Mouse (Mus musculus) embryonic facial prominence, embryonic 15.5 days (tissue): ENCODE measurements at regions not wholly inside any gene's neighbourhood (a gene's known extent, or its start where the extent isn't known, plus 50 kb on each side); places are given as distances from the start of the nearest gene placed in this dataset.

Experiments
- ATAC-seq: fragments of 200-750 bp; cut with Nextera tagmentation; 2 replicates; pipeline ENCODE4 v1.8.0; 2017; ENCODE audit warnings: low read depth, moderate TSS enrichment; ENCODE audit not compliant: insufficient number of reproducible peaks, low FRiP score, low TSS enrichment
- H3K27ac ChIP-seq: fragments of 300-500 bp; sonication (generic); replicated peaks from 2 replicates; pipeline ENCODE4 v1.5.1; 2015; ENCODE audit warnings: mild to moderate bottlenecking, inconsistent platforms
- H3K27me3 ChIP-seq: fragments of 300-500 bp; sonication (generic); 2 replicates; pipeline ENCODE4 v1.6.1; 2015; ENCODE audit warnings: inconsistent platforms
- H3K36me3 ChIP-seq: fragments of 300-500 bp; sonication (generic); 2 replicates; pipeline ENCODE4 v1.6.1; 2015; ENCODE audit warnings: mild to moderate bottlenecking, inconsistent platforms
- H3K4me1 ChIP-seq: fragments of 300-500 bp; sonication (generic); 2 replicates; pipeline ENCODE4 v1.6.1; 2015; ENCODE audit warnings: inconsistent platforms
- H3K4me2 ChIP-seq: fragments of 300-500 bp; sonication (generic); replicated peaks from 2 replicates; pipeline ENCODE4 v1.6.1; 2015; ENCODE audit warnings: mild to moderate bottlenecking, inconsistent platforms
- H3K4me3 ChIP-seq: fragments of 300-500 bp; sonication (generic); replicated peaks from 2 replicates; pipeline ENCODE4 v1.5.1; 2015; ENCODE audit warnings: mild to moderate bottlenecking, inconsistent platforms
- H3K9ac ChIP-seq: fragments of 300-500 bp; sonication (generic); 2 replicates; pipeline ENCODE4 v1.6.1; 2015; ENCODE audit warnings: inconsistent platforms
- H3K9me3 ChIP-seq: fragments of 300-500 bp; sonication (generic); replicated peaks from 2 replicates; pipeline ENCODE4 v1.6.1; 2016; ENCODE audit warnings: inconsistent platforms
- WGBS: fragments of 180-500 bp; shearing (Covaris S2); methylation state at CpG from one replicate; pipeline ENCODE4 v1.1.7; 2015; 5-methylcytosine and 5-hydroxymethylcytosine counted together

- H3K4me3 ChIP-seq = no peak overlapping the region
- no peak overlapping the region for H3K9ac ChIP-seq
- ATAC-seq = no peak
- H3K27me3 ChIP-seq = no peaks in the 10 kb centered on the region
- no peaks in the 10 kb centered on the region for H3K4me1 ChIP-seq
- 79% methylated on average over 8 of the region's 8 CpGs for WGBS
- no peaks in the 10 kb centered on the region for H3K36me3 ChIP-seq
- H3K27ac ChIP-seq = no peak overlapping the region
- no peaks in the 10 kb centered on the region for H3K9me3 ChIP-seq
- H3K4me2 ChIP-seq = no peak overlapping the region
Measured at GRCm38 (mm10) chr7:113621316-113621715, 107.7 kb downstream of the Far1 start.

DNA sequence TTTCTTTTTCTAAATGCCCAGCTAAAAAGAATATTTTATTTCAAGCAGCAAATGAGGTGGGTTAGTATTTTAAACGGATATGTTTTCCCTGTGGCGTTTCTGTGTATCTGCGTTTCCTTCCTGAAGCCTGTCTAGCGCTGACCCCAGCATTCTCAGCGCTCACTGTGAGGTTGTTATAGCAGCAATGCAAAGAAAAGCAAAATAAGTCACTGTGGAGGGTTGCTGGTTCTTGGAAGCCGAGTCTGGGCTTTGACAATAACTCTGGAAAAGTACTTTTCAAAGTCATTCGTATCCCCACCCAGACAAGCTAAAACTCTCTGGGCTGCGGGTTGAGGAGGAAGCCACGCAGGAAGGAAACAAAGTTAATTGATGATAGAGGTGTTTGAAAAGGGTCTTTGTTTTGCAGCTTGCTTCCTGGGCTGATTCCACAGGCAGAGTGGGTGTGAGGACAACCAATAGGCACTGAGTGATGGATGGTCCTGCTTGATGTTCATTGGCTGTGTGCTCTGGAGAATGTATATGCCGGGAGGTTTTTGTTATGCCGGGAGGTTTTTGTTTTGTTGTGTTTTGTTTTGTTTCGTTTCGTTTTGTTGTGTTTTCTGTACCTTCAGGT lies 108.4 kb downstream of the Far1 start:
- Histone ChIP-seq H3K4me3 (no peak overlapping the region), H3K9me3 (no peaks in the 10 kb centered on the region), H3K4me2 (no peak overlapping the region), H3K4me1 (no peaks in the 10 kb centered on the region), H3K36me3 (no peaks in the 10 kb centered on the region), H3K9ac (no peak overlapping the region), H3K27me3 (no peaks in the 10 kb centered on the region), H3K27ac (no peak overlapping the region)
- ATAC-seq = no peak
- WGBS = 60% methylated on average over 13 of the region's 13 CpGs

DNA sequence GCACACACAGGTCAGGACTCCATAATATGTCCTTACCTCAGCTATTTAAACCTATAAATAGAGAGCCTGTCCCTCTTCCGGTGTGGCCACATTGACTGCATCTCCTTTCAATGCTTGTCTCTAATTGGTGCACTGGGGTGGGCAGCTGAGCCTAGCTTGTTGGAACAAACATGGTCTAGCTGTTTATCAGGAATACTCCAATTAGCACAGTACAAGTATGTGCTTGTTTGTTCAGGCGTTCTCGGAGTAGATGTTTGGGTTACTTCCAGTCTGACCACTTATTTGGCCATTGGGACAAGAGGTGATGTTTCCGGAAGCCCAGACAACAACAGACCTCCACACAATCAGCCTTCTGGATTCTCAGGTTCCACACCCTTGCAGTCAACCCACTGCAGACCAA lies 109.7 kb downstream of the Far1 start:
- Histone ChIP-seq H3K9ac (no peak overlapping the region), H3K27me3 (no peaks in the 10 kb centered on the region), H3K36me3 (no peaks in the 10 kb centered on the region), H3K9me3 (no peaks in the 10 kb centered on the region), H3K4me2 (no peak overlapping the region), H3K27ac (no peak overlapping the region), H3K4me3 (no peak overlapping the region), H3K4me1 (no peaks in the 10 kb centered on the region)
- WGBS = 72% methylated on average over 4 of the region's 4 CpGs
- ATAC-seq = no peak

- H3K36me3 ChIP-seq = no peaks in the 10 kb centered on the region
- H3K4me2 ChIP-seq = no peak overlapping the region
- 91% methylated on average over 6 of the region's 6 CpGs for WGBS
- no peaks in the 10 kb centered on the region for H3K9me3 ChIP-seq
- no peaks in the 10 kb centered on the region for H3K27me3 ChIP-seq
- ATAC-seq = no peak
- no peak overlapping the region for H3K9ac ChIP-seq
- no peaks in the 10 kb centered on the region for H3K4me1 ChIP-seq
- H3K27ac ChIP-seq = no peak overlapping the region
- H3K4me3 ChIP-seq = no peak overlapping the region
Measured at GRCm38 (mm10) chr7:113623962-113624361, 110.3 kb downstream of the Far1 start.

GRCm38 (mm10) chr7:113626734-113627133 lies 113.1 kb downstream of the Far1 start:
- Histone ChIP-seq H3K27ac (no peak overlapping the region), H3K4me3 (no peak overlapping the region), H3K27me3 (no peaks in the 10 kb centered on the region), H3K4me1 (no peaks in the 10 kb centered on the region), H3K9ac (no peak overlapping the region), H3K9me3 (no peaks in the 10 kb centered on the region), H3K4me2 (no peak overlapping the region), H3K36me3 (no peaks in the 10 kb centered on the region)
- ATAC-seq = no peak

GRCm38 (mm10) chr7:113637011-113637600 lies 123.5 kb downstream of the Far1 start:
- Histone ChIP-seq H3K9me3 (no peaks in the 10 kb centered on the region), H3K4me1 (no peaks in the 10 kb centered on the region), H3K36me3 (no peaks in the 10 kb centered on the region), H3K27me3 (no peaks in the 10 kb centered on the region), H3K4me2 (no peak overlapping the region), H3K27ac (no peak overlapping the region), H3K9ac (no peak overlapping the region), H3K4me3 (no peak overlapping the region)
- no peak for ATAC-seq
- WGBS = 70% methylated on average over 4 of the region's 4 CpGs

DNA sequence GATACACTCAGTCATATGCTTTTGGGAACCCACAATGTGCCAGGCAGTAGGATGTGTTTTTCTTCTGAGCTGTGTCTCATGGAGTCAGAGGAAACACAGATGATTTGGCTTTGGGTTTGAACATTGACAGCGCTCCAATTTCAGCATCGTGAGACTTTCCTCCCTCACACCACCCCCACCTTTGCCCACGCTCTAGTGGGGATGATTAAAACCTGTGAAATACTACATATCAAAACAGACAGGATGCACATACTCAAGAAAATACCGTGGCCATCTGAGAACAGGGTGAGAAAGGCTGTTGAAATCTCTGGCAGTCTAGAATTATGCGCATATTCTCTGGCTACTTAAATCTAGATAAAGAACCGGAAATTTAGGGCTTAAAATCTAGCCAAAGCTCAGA lies 124.5 kb downstream of the Far1 start:
- Histone ChIP-seq H3K4me2 (no peak overlapping the region), H3K9ac (no peak overlapping the region), H3K9me3 (no peaks in the 10 kb centered on the region), H3K36me3 (no peaks in the 10 kb centered on the region), H3K4me3 (no peak overlapping the region), H3K4me1 (no peaks in the 10 kb centered on the region), H3K27ac (no peak overlapping the region), H3K27me3 (no peaks in the 10 kb centered on the region)
- ATAC-seq = no peak
- 69% methylated on average over 6 of the region's 6 CpGs for WGBS

GRCm38 (mm10) chr7:113642540-113642939 lies 123.3 kb upstream of the Spon1 start:
- 52% methylated on average over 7 of the region's 7 CpGs for WGBS
- Histone ChIP-seq H3K4me3 (no peak overlapping the region), H3K4me1 (no peaks in the 10 kb centered on the region), H3K27ac (no peak overlapping the region), H3K27me3 (no peaks in the 10 kb centered on the region), H3K9ac (no peak overlapping the region), H3K4me2 (no peak overlapping the region), H3K9me3 (no peaks in the 10 kb centered on the region), H3K36me3 (no peaks in the 10 kb centered on the region)
- no peak for ATAC-seq

DNA sequence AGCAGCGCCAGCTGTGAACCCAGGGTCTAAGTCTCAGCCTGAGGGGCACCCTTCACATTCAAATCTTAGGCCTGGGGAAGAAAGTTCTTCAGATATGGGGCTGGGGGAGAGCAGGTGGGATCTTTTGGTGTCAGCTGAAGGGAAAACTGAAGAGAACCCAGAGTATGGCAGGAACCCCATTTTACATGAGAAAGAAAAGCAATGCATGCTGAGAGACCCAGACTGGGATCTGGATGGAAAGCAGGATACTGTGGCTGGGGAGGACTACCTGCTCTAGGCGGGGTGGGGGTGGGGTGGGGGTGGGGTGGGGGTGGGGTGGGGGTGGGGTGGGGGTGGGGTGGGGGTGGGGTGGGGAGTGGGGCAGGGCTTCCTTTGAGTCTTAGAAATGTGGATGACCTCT lies 115.2 kb upstream of the Spon1 start:
- no peak overlapping the region for H3K4me2 ChIP-seq
- no peak overlapping the region for H3K4me3 ChIP-seq
- ATAC-seq = no peak
- H3K9ac ChIP-seq = no peak overlapping the region
- no peak overlapping the region for H3K27ac ChIP-seq
- H3K4me1 ChIP-seq = no peaks in the 10 kb centered on the region
- no peaks in the 10 kb centered on the region for H3K36me3 ChIP-seq
- H3K27me3 ChIP-seq = no peaks in the 10 kb centered on the region
- no peaks in the 10 kb centered on the region for H3K9me3 ChIP-seq
- WGBS = 68% methylated on average over 1 of the region's 2 CpGs

- Histone ChIP-seq H3K4me3 (no peak overlapping the region), H3K36me3 (no peaks in the 10 kb centered on the region), H3K4me2 (no peak overlapping the region), H3K27me3 (no peaks in the 10 kb centered on the region), H3K9ac (no peak overlapping the region), H3K27ac (no peak overlapping the region), H3K9me3 (no peaks in the 10 kb centered on the region), H3K4me1 (no peaks in the 10 kb centered on the region)
- ATAC-seq = no peak
- WGBS = 82% methylated on average over 1 of the region's 1 CpGs
Measured at GRCm38 (mm10) chr7:113651696-113652095, 114.1 kb upstream of the Spon1 start.

DNA sequence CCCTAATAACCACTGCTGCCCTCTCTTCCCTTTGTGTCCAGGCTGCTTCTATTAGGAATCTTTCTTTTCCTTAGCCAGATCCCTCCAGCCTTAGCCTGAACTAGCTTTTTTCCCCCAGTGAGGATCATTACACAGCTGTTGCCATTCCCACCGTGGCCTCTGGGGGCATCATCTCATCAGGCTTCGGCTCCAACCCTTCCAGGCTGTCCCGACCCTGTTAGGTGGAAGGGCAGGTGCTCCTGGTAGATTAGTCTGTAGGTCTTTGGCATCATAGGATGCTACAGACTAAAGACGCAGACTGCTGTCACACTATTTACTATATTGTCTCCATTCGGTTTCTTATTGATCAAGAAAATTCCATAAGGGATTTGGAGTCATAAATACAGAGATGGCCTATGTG lies 112.7 kb upstream of the Spon1 start:
- Histone ChIP-seq H3K27me3 (no peaks in the 10 kb centered on the region), H3K27ac (no peak overlapping the region), H3K4me1 (no peaks in the 10 kb centered on the region), H3K4me3 (no peak overlapping the region), H3K36me3 (no peaks in the 10 kb centered on the region), H3K9ac (no peak overlapping the region), H3K9me3 (no peaks in the 10 kb centered on the region), H3K4me2 (no peak overlapping the region)
- WGBS = 25% methylated on average over 5 of the region's 5 CpGs
- ATAC-seq = no peak

GRCm38 (mm10) chr7:113655336-113655735 lies 110.5 kb upstream of the Spon1 start:
- Histone ChIP-seq H3K4me1 (no peaks in the 10 kb centered on the region), H3K27ac (no peak overlapping the region), H3K4me3 (no peak overlapping the region), H3K36me3 (no peaks in the 10 kb centered on the region), H3K9ac (no peak overlapping the region), H3K4me2 (no peak overlapping the region), H3K9me3 (no peaks in the 10 kb centered on the region), H3K27me3 (no peaks in the 10 kb centered on the region)
- 66% methylated on average over 5 of the region's 5 CpGs for WGBS
- no peak for ATAC-seq
